9 mouse cellular contexts compared by ENCODE assay signal in genomic region chr14:45565216-45566065, GRCm38 (mm10). TPM values are rescaled to one million over a fixed set of nuclear protein-coding genes. Genes with fewer than 3 reads are reported as not detected.
DNase-seq lines count a peak whose midpoint lies in the region; ATAC-seq and TF ChIP-seq lines count a peak whose summit lies in the region.
"Had no signal": no experiment of that assay in that cellular context is flagged by ENCODE, and none has a peak within 500 bp of the region (broad histone marks: within the 10 kb centered on the region; RNA-seq: fewer than 3 reads in every experiment).

No protein-coding gene starts in this region.

- peak; percentile 65; the same call in 1 of the 2 replicates for ATAC-seq in kidney, embryonic 14.5 days (ENCODE audit: low FRiP score, low TSS enrichment)
- ATAC-seq in forebrain, postnatal 0 days = peak; percentile 79
- no peak for ATAC-seq in erythroid progenitor cell, adult 5-6 weeks (replicated peaks; ENCODE audit: low FRiP score, poor library complexity, severe bottlenecking)

- TF ChIP-seq CTCF in forebrain, postnatal 0 days (IDR thresholded peaks at IDR 0.05; ENCODE audit: low read depth) = no peak

- H3K4me3 ChIP-seq in kidney, embryonic 14.5 days (ENCODE audit: low read length) = peak overlapping the region; percentile 32
- peak overlapping the region; percentile 15; the same call in 1 of the 2 replicates for H3K4me3 ChIP-seq in forebrain, postnatal 0 days (ENCODE audit: low read depth, low read length)

- H3K9me3 ChIP-seq in kidney, embryonic 14.5 days (ENCODE audit: control insufficient read depth, low read length) = no peaks in the 10 kb centered on the region
- H3K9me3 ChIP-seq in forebrain, postnatal 0 days (ENCODE audit: low read length) = no peaks in the 10 kb centered on the region

- H3K27ac ChIP-seq in kidney, embryonic 14.5 days (ENCODE audit: low read depth, low read length) = no peak overlapping the region
- peak overlapping the region; percentile 70 for H3K27ac ChIP-seq in forebrain, postnatal 0 days (ENCODE audit: low read depth, low read length)

- intact Hi-C loops in heart, postnatal 10 days (cut with DNase I) = loop anchor here (2.0 to 5.0 kb wide), 3 partner anchors 35 to 207 kb away; no protein-coding TSS in a partner anchor

- H3K4me2 ChIP-seq in kidney, embryonic 14.5 days (replicated peaks; ENCODE audit: low read depth, low read length) = peak overlapping the region; percentile 49
- peak overlapping the region; percentile 35 for H3K4me2 ChIP-seq in forebrain, postnatal 0 days (ENCODE audit: low read depth)

- 6% methylated on average over 20 of the region's 20 CpGs for WGBS in kidney, embryonic 14.5 days
- 5% methylated on average over 20 of the region's 20 CpGs for WGBS in forebrain, postnatal 0 days

- H3K27me3 ChIP-seq in kidney, embryonic 14.5 days (ENCODE audit: control insufficient read depth, insufficient read depth, low read length) = no peaks in the 10 kb centered on the region
- no peaks in the 10 kb centered on the region for H3K27me3 ChIP-seq in forebrain, postnatal 0 days (ENCODE audit: insufficient read depth, low read length)
- H3K27me3 ChIP-seq: CH12.LX had no signal

- H3K4me1 ChIP-seq in kidney, embryonic 14.5 days (ENCODE audit: control insufficient read depth, insufficient read depth, low read length) = peaks cover 5% of the 10 kb centered on the region; the same call in 1 of the 2 replicates
- H3K4me1 ChIP-seq in forebrain, postnatal 0 days (ENCODE audit: insufficient read depth) = no peaks in the 10 kb centered on the region

- DNase-seq in kidney, adult 11 months = no peak
- peak; percentile 58 for DNase-seq in forebrain, postnatal 0 days
- DNase-seq in heart, postnatal 10 days = peak; percentile 66 to 75
- DNase-seq in layer of hippocampus, postnatal 10 days (ENCODE audit: low spot score in 2 of 2) = peak; percentile 51 to 63
- DNase-seq in lung, postnatal 36 days = peak; percentile 47
- DNase-seq in right cerebral cortex, postnatal 10 days (ENCODE audit: low spot score in 2 of 2) = peak; percentile 65 to 72

- no peaks in the 10 kb centered on the region for H3K36me3 ChIP-seq in kidney, embryonic 14.5 days (ENCODE audit: control insufficient read depth, insufficient read depth, low read length)
- no peaks in the 10 kb centered on the region for H3K36me3 ChIP-seq in forebrain, postnatal 0 days (ENCODE audit: insufficient read depth)

- peak overlapping the region; percentile 46; the same call in 1 of the 2 replicates for H3K9ac ChIP-seq in kidney, embryonic 14.5 days (ENCODE audit: low read depth, low read length)
- H3K9ac ChIP-seq in forebrain, postnatal 0 days = 0 out of 2 replicates have a peak overlapping the region, but pooled peaks have one; percentile 19

RNA-seq across cellular contexts. Expression of gene Fermt2, which starts 35.5 kb away (rescaled TPM):
- 147 and 172 TPM in 2 replicates for polyA plus RNA-seq in kidney, embryonic 14.5 days (2014; fragmentation: Nextera tagmentation; extraction: Ambion mirVana)
- 29.5 and 36.2 TPM in 2 replicates for total RNA-seq in forebrain, postnatal 0 days (2014; rRNA removed)
- 59.4 and 61.5 TPM in 2 replicates for polyA plus RNA-seq in forebrain, postnatal 0 days (2015; fragmentation: Nextera tagmentation; extraction: Ambion mirVana)
- total RNA-seq in heart, postnatal 10 days (2021) = 100 to 1,000 TPM; 301 to 312 TPM
- total RNA-seq in layer of hippocampus, postnatal 10 days (2021) = 100 to 1,000 TPM in 1 of 2 experiments, 10 to 100 TPM in 1; 90.8 to 117 TPM
- total RNA-seq in erythroid progenitor cell, adult 5-6 weeks (2015; ENCODE audit: low replicate concordance) = not detected in 2 replicates
- 0.51 and 0.91 TPM in 2 replicates for total RNA-seq in erythroid progenitor cell, adult 5-6 weeks (2017; ENCODE audit: low replicate concordance)
- total RNA-seq: CH12.LX had no signal

Comparison
In these comparisons a context has a peak if more than half of its experiments do, and no peak if none do; other contexts are left out.
1. RNA of gene Fermt2, which starts 35.5 kb away (total RNA-seq): 301 to 312 TPM in heart, postnatal 10 days, 90.8 to 117 TPM in layer of hippocampus, postnatal 10 days and 29.5 to 36.2 TPM in forebrain, postnatal 0 days; 0.51 to 0.91 TPM in erythroid progenitor cell, adult 5-6 weeks; every median in the first group is over 10 times any median in the second.